Mouse (Mus musculus) lung, adult 10 weeks (tissue): ENCODE measurements around the gene Rfx2. TPM values are rescaled to one million over a fixed set of nuclear protein-coding genes. Genes with fewer than 3 reads are reported as not detected.

Source experiments
- polyA plus RNA-seq: library from polyadenylated mRNA; stranded (reverse); fragments of 350-450 nt; fragmentation: Illumina TruSeq; extraction: RNeasy Lipid Tissue Mini Kit (QIAGEN cat#74804); gene quantifications from one replicate; pipeline ENCODE4 v1.2.3, GENCODE M21; 2014; ENCODE audit warnings: low read depth, low replicate concordance; ENCODE audit not compliant: insufficient read depth

Gene Rfx2
- 5.4 TPM for polyA plus RNA-seq

DNA sequence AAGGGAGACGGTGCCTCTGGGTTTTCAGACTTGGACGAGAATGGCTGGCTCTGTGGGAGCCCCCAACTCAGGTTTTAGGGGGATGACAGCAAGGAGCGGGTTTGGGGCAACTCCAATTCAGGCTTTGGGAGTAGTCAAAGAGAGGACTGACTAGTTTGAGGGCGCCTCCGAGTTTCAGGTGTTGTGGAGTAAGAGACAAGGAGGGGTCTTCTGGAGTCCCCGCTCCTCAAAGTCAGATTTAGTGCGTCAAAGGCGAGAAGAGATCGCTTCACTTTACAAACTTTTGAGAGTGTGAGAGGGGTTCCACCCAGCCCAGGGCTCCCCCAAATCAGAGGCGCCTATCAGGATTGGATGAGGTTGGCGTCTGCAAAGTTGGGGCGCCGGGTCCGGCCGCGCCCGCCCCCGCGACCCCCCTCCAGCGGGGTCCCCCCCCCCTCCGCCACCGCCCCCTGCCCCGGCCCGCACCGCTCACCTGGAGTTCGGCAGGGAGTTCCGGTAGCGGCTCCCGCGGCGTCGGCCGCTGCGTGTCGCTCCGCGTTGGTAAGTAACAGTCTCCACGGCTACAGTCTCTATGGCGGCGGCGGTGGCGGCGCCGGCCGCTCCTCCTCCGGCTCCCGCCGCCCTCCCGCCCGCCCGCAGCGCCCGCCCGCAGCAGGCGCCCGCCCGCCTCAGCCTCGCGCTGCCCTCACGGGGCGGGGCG is at the start of gene Rfx2:
Rfx2 (minus strand) TSS at position 603 of the 700 bp plus-strand sequence.

DNA sequence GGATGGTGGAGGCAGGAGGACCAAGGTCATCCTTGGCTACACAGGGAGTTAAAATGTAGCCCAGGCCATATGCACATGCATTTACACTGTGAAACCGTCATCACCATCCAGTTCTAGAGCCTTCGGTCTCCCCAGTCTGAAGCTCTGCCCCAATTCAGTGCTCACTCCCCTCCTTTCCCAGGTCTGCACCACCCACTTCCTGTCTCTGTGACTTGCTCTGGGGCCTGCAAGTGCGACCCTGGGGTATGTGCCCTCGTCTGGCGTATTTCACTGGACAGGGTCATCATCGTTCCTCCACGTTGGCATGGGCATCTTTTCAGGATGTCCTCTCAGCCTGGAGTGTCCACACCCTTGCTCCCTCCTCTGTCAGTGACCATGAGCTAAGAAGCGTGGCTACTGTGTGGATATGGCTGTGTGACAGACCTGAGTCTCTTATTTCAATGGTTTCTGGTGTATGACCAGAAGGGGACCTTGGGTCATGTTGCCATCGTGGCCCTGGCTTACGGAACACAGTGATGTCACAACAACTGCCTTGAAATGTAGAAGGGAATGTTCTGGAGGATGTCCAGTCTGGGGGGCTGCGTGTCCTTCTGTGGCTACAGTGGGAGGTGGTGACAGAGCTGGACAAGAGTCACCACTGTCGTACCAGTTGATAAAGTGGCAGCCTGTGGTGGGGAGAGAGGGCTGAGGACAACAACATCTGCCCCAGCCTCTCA is 44.3 kb upstream of the Rfx2 start, which contains the start of gene 1700061G19Rik:
1700061G19Rik (plus strand) TSS at position 542 of the 716 bp plus-strand sequence.

DNA sequence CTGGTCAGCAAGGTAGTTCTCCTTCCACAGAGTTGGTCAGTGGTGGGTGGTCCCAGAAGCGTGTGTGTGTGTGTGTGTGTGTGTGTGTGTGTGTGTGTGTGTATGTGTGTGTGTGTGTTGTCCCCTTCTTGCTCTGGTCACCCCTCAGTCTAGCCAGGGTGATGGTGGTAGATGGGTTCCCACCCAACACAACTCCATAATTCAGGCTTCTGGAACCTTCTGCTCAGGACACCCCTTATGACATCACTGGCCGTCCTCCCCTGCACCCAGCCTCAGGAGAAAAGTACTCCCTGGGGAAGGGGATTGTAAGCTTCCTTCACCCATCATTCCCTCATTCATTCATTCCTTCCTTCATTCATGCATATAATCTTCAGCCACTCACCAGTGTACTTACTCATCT is 43.4 kb upstream of the Rfx2 start, which contains the start of gene Acsbg2:
Acsbg2 (minus strand) TSS at position 211 of the 400 bp plus-strand sequence.

DNA sequence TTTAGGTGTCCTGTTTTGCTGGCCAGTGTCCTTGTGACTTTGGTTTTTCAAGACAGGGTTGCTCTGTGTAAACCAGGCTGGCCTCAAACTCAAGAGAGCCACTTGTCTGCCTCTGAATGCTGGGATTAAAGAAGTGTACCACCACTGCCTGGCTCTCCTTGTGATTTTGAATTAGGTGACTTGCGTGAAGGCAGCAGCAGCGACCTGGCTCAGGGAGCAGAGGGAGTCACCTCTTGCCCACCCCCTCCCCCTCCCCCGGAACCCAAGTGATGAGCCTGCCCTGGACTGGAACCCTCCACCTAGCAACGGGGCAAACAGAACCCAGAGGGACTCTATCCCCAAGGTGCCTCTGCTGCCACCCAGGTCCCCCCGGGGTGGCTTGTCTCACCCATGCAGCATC is 60.9 kb downstream of the Rfx2 start, which contains the start of gene Prr22:
Prr22 (plus strand) TSS at position 301 of the 400 bp plus-strand sequence.

DNA sequence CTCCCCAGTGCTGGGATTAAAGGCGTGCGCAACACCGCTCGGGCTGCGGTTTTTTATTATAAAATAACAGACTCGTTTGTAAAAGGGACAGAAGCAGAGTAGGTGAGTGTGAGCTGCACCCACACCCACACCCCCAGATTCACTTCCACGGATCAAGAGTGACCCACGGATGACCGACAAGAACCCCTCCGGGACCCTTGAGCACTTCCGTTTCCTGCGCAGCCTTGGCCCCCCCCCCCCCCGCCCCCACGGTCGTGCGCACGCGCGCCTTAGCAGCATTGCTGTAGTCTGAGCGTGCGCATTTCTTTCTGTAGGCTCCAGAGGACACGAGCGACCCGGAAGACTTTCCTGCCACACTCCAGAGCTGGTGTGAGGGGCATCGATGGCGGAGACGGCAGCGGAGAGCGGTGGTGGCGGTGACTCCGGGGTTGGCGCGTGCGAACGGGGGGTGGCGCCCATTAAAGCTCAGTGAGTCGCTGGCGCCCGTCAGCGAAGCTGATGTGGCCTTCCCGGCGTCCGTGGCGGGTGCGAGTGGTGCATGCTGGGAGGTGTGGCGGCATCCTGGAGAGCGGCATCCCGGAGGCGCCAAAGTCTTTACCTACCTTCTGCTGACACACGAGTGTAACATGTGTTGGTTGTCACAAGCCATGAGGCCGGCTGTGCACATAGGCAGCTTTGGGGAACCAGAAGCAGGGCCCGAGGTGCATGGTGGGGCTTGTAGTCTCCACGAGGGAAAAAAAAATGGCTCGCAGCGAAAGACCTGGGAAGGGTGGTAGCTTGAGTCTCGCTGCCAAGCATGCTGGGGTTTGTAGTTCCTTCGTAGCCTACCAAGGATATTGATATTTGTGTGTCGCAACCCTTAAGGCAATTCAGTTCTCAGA is 66.1 kb downstream of the Rfx2 start, which contains the start of gene Dus3l:
Dus3l (plus strand) TSS at position 284 of the 881 bp plus-strand sequence.

DNA sequence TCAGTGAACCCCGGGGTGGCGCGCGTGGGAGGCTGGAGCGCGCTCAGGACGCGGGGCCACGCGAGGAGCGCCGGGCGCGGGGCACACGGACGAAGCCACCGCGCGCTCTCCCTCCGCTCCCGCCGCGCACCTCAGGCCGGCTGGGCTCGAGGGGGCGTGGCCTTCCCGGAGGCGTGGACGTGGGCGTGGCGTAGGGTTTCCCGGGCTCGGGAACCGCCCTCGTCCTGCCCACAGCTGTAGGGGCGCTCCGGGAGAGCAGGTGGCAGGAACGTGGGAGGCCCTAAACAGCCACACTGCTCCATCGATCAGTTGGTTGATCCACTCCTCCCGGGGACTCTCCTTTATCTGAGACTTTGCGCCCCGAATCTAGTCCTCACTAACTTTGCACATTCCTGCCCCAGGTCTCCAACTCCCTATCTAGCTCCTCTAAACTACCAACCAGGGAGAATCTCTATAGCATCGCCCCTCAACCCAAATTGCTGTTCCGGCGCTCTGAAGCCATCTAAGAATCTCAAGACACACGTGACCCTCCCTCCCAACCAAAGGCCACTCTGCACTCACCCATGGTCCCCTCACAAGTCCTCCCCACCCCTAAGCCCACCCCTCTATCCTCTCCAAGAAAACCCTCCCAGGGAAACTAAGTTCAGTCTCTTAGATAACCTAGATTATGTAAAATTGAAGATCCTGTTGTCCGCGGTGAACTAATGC is 73.2 kb downstream of the Rfx2 start, which contains the start of gene Nrtn:
Nrtn (minus strand) TSS at position 115 of the 708 bp plus-strand sequence.

Other genes starting within 250 kb of the Rfx2 start
- gene Safb2, start 246.4 kb downstream of the Rfx2 start, polyA plus RNA-seq: 37.8 TPM
- 55.7 TPM for gene Safb, start 246.2 kb downstream of the Rfx2 start, polyA plus RNA-seq
- gene 2410015M20Rik, start 221.2 kb downstream of the Rfx2 start, polyA plus RNA-seq: 148 TPM
- gene Rpl36, start 217.6 kb downstream of the Rfx2 start, polyA plus RNA-seq: 1,805 TPM
- gene Lonp1, start 204.1 kb downstream of the Rfx2 start, polyA plus RNA-seq: 24.9 TPM
- gene Catsperd, start 202.9 kb downstream of the Rfx2 start, polyA plus RNA-seq: 0.23 TPM
- 35.0 TPM for gene Ranbp3, start 157.7 kb downstream of the Rfx2 start, polyA plus RNA-seq
- 261 TPM for gene Ndufa11, start 113.2 kb downstream of the Rfx2 start, polyA plus RNA-seq
- gene Vmac, start 113.0 kb downstream of the Rfx2 start, polyA plus RNA-seq: 19.7 TPM
- 2.7 TPM for gene Nrtn, start 73.5 kb downstream of the Rfx2 start, polyA plus RNA-seq
- 18.8 TPM for gene Dus3l, start 66.3 kb downstream of the Rfx2 start, polyA plus RNA-seq
- gene Prr22, start 60.8 kb downstream of the Rfx2 start, polyA plus RNA-seq: 0.23 TPM
- gene Acsbg2, start 43.4 kb upstream of the Rfx2 start, polyA plus RNA-seq: not detected
- 0.19 TPM for gene 1700061G19Rik, start 44.5 kb upstream of the Rfx2 start, polyA plus RNA-seq
- 16.5 TPM for gene Mllt1, start 104.4 kb upstream of the Rfx2 start, polyA plus RNA-seq
- not detected for gene Acer1, start 151.1 kb upstream of the Rfx2 start, polyA plus RNA-seq
- gene Clpp, start 159.3 kb upstream of the Rfx2 start, polyA plus RNA-seq: 51.4 TPM
- 28.8 TPM for gene Alkbh7, start 166.3 kb upstream of the Rfx2 start, polyA plus RNA-seq
- not detected for gene Pspn, start 169.0 kb upstream of the Rfx2 start, polyA plus RNA-seq
- 31.3 TPM for gene Gtf2f1, start 180.3 kb upstream of the Rfx2 start, polyA plus RNA-seq
- not detected for gene Gm17949, start 180.5 kb upstream of the Rfx2 start, polyA plus RNA-seq
- 17.6 TPM for gene Khsrp, start 200.5 kb upstream of the Rfx2 start, polyA plus RNA-seq
- gene Slc25a41, start 210.6 kb upstream of the Rfx2 start, polyA plus RNA-seq: not detected
- 65.6 TPM for gene Crb3, start 228.1 kb upstream of the Rfx2 start, polyA plus RNA-seq
- gene Slc25a23, start 228.8 kb upstream of the Rfx2 start, polyA plus RNA-seq: 22.4 TPM
- 6.3 TPM for gene Dennd1c, start 247.5 kb upstream of the Rfx2 start, polyA plus RNA-seq